Mouse (Mus musculus) urinary bladder, postnatal 14 days (tissue): ENCODE results near the gene Rdx.

Experiments
- DNase-seq: peaks from one replicate; pipeline ENCODE4 v3.0.0; 2021; ENCODE audit warnings: low spot score

Gene Rdx

GRCm38 (mm10) chr9:52047129-52047820, at the start of gene Rdx:
Gene Rdx, plus strand, starts transcription at chr9:52047173.
- no peak for DNase-seq

DNA sequence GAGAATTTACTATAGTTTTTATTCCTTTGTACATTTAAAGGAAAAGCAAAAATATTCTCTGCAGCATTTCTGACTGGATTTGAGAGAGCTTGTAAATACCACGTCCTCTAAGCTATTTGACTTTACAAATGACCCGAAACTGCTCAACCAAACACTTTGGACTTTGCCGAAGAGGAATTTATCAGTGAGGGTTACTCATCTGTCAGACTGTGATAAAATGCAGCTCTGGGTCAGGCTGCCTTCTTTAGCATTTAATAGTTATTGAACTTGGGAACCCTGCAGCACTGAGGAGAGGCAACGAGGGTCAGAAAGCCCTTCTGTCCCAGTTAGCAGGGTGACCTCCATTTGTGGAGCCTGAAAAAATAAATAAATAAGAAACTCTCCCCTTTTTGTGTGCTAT, 43.5 kb upstream of the Rdx start:
- no peak for DNase-seq

DNA sequence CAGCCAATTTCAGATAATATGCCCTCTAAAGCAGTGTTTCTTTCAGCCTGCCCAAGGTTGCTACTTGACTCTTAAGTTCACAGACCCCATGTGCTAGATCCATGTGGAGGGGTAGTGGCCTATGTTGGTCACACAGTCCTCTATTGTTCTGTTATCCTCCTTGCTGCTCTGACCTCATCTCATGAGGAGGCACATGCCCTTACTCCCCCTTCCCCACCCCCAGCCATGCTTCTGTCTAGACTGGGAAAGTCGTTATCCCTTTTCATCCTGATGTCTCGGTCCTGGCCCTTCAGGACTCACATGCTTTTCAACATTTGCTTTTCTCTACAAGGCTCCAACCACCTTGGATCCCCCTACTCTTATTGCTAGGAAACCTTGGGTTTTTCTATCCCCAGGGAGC, 39.6 kb upstream of the Rdx start:
- DNase-seq: no peak

DNA sequence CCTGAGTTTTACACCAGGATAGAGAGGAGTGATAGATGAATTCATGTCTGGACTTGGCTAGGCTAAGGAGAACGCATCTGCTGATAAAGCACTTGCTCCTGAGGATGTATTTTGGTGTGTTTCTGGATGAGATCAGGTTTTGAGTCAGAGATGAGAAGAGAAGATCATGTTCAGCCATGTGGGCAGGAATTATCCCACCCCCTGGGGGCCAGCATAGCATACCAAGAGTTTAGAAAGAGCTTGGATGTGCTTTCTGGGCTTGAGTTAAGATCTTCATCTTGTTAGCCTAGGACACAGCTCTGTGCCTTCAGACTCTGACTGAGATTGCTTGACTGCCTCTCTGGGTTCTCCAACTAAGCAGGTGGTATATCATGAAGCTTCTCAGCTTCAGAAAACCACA, 38.5 kb upstream of the Rdx start:
- no peak for DNase-seq

- DNase-seq: no peak
These were observed 34.7 kb upstream of the Rdx start for GRCm38 (mm10) chr9:52012311-52012710.

DNA sequence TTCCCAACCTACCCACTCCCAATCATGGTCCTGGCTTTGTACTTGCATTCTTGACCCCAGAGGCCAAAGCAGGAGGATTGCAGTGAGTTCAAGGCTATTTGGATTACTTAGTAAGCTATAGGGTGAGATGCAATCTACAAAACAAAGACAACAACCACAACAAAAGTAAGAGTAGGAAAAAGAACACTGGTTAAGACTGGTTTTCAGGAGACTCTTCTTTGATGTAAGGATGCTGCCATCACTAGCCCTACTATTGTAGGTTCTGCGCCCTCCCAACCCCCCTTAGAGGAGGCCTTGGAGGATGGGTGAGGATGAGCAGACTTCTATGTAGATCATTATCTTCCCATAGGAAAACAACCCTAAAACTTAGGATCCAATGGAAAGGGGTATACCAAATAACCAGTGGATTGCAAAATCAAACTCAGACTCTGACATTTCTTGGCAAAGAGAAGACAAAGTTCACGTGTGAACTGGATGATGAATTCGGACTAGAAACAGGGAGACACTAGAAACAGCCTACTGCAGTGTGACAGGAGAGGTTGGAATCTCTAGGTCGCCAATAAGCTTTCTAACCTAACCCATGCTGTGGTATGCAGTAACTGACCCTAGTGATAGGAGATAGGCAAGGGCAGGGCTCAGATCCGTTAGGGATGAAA, 34.1 kb upstream of the Rdx start:
- DNase-seq: no peak

DNA sequence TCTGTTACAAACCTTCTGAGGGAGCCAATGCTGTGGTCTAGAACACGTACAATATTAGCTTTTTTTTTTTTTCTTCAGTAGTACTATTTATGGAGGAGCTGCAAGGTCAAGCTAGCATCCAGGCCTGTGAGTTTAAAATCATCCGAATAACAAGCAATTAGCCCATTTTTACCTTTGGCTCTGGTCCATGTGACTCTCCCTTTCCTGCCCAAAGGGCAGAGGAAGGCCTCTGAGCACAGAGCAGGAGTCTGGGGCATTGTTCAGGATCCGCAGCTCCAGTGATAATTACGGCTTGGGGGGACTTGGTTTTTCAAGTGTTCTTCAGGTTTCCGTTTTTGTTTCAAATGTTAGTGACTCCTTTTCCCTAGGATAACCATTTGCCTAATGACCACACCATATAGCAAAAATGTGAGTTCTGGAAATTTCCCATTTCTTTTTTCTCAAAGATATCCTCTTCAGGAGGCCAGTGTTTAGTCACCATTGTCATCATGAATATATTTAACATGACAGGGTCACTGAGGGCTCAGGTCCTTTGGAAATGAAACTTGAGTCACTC, 33.0 kb upstream of the Rdx start:
- DNase-seq: no peak

DNA sequence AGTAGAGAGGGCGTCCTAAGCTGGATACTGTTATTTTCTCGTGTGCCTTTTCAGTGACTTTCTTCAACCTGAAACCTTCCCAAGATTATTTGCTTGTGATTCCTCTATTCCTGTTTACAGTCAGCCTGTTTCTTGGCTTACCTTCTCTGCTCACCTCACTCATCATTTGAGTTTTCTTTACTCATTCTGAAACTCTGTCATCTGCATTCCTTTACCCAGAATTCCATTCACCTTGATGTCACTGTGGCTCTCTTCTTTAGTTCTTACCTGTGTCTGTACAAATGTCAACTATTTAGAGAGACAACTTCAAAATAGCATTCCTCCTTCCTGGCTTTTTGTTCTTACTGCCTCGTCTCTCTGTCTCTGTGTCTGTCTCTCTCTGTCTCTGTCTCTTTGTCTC, 29.9 kb upstream of the Rdx start:
- DNase-seq: no peak

DNA sequence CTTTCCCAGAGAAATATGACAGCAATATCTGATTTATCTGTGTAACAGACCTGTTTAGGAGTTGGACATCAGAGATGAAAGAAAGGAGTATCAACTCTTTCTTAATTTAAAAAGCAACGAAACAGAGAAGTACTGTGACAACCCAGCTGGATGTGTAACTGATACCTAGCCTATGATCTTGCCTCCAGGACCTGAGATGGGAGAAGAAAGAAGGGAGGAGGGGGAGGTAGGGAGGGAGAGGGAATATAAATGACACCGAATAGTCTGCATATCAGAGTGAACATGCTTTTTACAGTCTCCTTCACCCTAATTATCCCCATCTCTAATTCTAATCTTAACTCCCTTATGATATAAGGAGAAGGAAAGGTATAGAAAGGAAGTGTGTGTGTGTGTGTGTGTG, 29.1 kb upstream of the Rdx start:
- DNase-seq: no peak

- DNase-seq: no peak
These were observed 28.5 kb upstream of the Rdx start for GRCm38 (mm10) chr9:52018505-52018904.

DNA sequence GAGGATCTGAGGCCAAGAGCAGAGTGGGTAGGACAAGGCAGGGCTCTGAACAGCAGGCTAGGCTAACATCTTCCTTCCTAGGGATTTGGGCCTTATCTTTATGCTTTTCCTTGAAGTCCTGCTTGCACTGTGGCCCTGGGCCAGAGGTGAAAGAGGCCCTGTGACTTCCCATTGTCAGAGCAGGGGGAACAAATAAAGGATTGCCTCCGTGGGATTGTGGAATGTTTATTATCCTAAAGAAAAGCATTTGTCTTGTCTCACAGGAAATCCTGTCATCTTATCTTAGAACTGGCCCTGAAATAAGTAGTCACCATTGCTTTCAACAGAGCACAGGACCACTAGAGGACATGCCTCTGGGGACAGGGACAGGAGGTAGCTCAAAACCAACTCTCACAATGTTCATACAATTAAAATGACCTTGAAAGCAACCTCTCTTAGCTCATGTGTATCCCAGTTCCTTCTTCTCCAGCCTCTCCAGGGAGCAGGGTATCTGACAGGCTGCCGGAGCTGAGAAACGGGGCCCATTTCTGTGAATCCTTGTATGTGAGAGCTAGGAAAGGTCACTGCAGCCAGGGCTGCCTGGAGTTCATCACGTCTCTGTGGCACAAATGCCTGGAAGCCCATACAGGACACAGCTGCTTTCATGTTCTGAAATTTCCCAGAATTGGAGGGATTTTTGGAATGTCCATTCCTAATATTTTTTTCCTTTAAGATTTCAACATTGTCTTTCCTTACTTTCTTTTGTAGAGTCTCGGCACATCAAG, 19.5 kb upstream of the Rdx start:
- no peak for DNase-seq

DNA sequence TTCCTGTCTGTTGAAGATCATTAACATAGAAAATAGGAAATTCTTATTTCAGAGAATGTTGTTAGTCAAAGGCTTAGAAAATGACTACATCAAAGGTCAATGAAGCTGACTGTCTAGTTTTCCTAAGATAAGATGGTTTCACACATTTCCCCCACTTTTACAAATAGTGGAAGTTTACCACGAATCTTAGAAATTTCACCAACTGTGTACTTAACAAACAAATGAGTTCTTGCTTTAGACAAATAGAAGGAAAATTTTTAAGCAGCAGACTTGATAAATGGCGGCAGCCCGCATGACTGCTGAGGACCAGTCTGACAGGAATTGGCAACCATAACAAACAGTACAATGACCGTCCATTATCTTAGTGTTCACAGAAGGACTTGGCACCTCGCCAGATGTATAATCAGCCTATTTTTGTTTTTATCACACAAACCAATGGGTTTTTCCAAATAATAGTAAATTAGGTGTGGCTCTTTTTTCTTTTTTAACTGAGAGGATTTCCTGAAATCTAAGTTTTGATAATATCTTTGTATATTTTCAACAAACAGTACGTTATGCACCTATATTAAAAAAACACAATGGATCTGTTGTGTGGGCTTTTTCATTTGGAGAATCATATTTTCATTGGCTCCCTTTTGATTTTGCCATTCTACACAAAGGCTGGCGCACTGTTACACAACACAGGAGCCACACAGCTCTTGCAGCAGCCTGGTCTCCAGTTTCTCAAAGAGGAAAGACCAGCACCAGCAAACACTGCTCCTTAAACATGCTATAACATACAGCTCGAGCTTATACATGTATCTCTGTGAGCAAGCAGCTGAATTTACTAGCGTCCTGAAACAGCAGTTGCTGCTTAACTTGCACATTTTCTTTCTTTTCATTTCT, 18.2 kb upstream of the Rdx start:
- peak; percentile 28 for DNase-seq

DNA sequence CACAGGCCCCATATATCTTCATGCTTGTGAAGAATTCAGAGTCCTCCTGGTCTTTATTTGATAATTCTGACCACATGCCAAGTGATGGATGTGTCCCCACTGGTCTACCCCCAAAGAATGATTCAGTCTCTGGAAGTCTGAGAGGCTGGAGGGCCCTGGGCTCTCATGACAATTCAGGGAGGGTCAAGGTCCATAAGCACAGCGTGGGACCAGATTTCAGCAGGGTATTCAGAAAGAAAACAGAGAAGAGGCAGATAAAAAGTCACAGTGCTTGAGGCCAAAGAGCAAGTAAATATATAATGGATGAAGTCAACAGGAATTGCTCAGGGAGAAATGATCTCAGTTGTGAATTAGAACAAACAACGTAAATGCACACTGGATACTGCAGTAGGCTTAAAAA, 15.5 kb upstream of the Rdx start:
- no peak for DNase-seq

GRCm38 (mm10) chr9:52037493-52037892, 9.5 kb upstream of the Rdx start:
- no peak for DNase-seq

DNA sequence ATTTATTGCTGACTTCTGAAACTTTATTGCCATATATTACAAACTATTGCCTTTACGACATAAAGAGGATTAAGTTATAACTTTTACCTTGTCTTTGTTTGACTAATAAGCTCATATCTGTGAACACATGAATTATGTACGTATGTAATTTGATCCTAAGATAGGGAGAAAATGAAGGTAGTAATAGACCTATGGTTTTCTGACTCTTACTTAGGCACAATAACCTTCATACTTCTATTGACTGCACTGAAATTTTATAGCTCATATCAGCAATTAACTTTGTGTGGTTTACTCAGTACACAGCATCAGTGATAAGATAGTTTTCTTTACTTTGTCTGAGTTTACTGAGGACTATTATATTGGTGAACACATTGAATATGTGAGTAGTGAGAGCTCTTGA, 5.3 kb upstream of the Rdx start:
- no peak for DNase-seq

DNA sequence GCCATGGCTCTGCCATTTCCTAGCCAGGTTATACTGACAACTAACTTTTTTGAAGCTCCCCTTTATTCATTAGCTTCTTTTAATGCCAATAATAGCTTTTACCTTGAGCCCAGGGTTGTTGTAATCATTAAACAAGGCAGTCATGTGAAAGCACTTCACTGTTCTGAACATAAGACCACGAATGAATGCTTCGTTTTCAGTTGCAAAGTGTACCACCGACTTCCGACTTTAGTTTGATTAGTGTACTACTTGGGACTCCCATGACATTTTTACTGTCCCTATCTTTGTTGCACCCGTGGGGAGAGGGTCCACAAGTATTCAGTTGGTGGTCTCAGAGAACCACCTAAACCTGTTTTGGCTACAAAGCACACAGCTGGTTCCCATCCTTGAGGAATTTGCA, 287 bp upstream of the Rdx start:
- no peak for DNase-seq

DNA sequence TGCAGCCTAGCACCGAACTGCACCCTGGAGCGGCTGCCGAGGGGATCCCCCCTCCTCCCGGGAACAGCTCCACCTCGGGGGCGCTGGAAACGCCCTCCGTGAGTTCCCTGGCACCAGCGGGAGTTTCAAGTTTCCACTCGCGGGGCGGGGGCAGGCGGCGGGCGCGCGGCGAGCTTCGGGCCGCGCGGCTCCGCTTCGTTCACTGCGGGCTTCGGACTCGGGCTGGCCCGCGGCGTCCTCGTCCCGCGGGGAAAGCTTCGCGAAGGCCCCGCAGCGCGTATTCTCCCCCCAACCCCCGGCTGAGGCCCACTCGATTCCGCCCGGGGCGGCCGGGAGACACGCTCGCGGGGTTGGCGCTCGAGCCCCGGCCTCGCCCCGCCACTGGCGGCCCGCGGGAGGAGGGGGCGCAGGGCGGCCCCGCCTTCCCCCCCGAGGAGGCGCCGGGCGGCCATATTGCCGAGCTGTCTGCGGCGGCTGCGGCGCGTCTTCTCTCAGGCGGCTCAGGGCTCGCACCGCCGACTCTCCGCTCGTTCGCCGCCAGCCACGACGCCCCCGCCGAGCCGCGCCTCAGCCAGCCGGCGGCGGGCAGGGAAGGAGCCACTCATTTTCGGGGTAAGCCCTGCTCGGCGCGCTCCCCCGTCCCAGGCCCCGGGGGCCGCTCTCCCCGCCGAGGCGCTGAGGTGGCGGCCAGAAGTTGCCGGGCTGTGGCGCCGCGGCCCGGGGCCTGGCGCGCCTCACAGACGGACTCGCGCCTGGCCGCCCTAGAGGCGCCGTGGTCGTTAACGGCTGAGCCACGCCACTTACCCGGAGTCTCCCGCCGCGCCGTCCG, 1.1 kb downstream of the Rdx start:
- DNase-seq: peak; percentile 81

DNA sequence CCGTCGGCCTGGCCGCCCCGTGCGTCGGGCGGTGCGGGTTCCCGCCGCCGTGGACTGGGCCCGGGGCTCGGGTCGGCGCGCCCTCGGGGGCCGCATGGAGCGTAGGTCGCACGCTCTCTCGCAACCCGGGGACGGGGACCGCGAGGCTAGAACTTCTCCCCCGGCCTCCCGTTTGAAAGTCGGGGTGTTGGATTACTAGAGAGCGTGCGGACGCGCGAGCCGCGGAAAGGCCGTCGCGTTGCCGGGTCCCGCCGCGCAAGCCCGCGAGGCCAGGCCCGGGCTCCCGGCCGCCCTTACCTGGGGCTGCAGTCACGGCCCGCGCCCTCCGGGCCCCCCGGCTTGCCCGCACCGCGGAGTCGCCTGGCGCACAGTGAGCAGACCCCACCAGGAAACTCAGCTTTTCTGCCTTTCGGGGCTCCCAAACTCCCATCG, 1.7 kb downstream of the Rdx start:
- DNase-seq: peak; percentile 36

DNA sequence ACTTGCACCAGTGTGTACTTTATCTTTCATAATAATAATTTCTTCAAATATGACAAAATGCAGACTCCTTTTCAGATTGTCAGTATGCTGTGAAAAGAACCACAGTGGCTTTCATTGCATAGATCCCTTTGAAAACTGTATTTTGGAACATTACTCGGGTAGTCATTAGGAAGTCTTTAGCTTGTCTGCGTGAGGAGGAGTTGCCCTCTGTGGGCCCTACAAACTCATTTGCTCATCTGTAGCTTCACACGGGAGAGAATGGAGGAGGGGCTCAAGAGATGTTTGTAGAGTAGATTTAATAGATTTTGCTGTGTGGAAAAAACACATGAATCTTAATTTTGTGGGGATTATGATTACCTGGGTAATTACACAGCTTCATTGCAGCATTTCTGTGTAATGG, 2.6 kb downstream of the Rdx start:
- DNase-seq: no peak

DNA sequence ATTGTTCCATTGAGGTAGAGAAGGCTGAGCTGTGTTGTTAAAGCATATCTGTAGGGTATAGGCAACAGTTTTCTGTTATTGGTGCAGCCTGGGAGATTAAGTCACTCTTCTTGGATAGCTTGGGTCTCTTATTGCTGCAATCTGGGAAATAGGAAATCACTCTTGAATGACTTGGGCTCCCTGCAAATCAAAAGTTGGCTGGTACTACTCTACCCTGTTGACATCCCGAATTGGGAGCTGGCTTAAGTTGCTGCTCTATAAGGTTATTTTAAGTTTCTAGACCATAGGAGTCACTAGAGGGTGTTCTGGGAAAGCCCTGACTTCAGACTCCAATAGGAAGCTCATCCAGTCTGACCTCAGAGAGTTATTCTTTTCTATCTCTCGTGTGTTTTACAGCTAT, 3.4 kb downstream of the Rdx start:
- no peak for DNase-seq

- no peak for DNase-seq
These were observed 5.2 kb downstream of the Rdx start for GRCm38 (mm10) chr9:52052221-52052620.
